Mouse (Mus musculus): ENCODE measurements around the gene Gm13088. TPM values are rescaled to one million over a fixed set of nuclear protein-coding genes. Genes with fewer than 3 reads are reported as not detected.
"Not testable (repeated sequence)": the region's sequence is repeated elsewhere in the genome, so short reads cannot be mapped to it uniquely, and the experiment has no call there.

Gene Gm13088
- not detected for total RNA-seq (2021)
- long read RNA-seq, experiment 1, result 0 reads
- long read RNA-seq, experiment 2, result 0 reads

GRCm38 (mm10) chr4:143657146-143657545 lies at the start of gene Gm13088:
TSS of gene Gm13088 (minus strand) at chr4:143657246.
- DNase-seq; intact Hi-C loops (cut with DNase I): not testable (repeated sequence)

GRCm38 (mm10) chr4:143702611-143703010 lies 45.6 kb upstream of the Gm13088 start, which contains the start of gene Gm13089:
TSS of gene Gm13089 (minus strand) at chr4:143702711.
- DNase-seq, result no peak
- intact Hi-C loops (cut with DNase I), result no loop called here

DNA sequence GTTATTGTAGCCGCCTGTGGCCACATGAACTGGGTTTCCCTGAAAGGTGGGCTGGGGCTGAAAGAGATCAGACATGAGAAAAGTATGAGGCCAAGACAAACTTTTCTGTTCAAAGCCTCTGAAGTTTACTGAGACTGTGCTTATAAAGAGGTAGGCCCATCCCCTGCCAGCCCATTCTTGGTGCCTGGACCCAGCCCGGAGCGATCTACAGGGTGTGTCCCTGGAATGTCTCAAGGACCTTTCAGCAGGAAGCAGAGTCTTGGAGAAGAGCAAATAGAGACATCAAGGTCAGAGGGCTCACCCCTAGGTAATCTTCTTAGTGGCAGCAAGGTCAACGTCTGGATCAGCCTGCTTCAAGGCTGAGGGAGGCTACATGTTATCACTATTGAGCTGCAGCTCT lies 38.9 kb downstream of the Gm13088 start:
- DNase-seq; intact Hi-C loops (cut with DNase I): not testable (repeated sequence)

DNA sequence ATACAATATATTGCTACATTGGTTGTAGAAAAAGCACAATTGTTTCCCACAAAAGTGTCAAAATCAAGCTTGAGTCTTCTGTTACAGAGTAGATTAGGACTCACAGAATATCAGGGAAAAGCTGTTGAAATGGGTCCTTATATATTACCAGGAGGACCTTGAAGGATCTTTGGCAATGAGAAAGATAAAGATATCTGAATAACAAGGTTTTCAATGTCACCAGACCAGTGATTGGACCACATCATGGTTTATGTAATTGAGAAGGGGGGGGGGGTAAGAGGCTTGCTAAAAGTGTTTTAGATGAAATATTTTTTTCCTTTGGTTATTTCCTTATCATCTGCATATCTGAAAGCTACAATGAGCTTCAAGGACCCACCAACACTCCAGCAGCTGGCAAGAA lies 42.3 kb downstream of the Gm13088 start, which contains the start of gene Gm13083:
Gene Gm13083 (plus strand): TSS at position 301 of the 400 bp plus-strand sequence.
- intact Hi-C loops (cut with DNase I); DNase-seq: not testable (repeated sequence)

- intact Hi-C loops (cut with DNase I); DNase-seq: not testable (repeated sequence)
Measured at GRCm38 (mm10) chr4:143611927-143612326, 45.1 kb downstream of the Gm13088 start.

Other genes with a start within 250 kb of the Gm13088 start
- 1 to 10 TPM; 4.6 to 7.6 TPM for gene Pramef8, start 244.8 kb downstream of the Gm13088 start, total RNA-seq (2021)
- gene Oog4, start 206.9 kb downstream of the Gm13088 start, total RNA-seq (2021), result not detected
- not detected for gene Gm13043, start 145.9 kb downstream of the Gm13088 start, total RNA-seq (2021)
- gene Gm13040, start 121.3 kb downstream of the Gm13088 start, total RNA-seq (2021), result not detected
- not detected for gene BC080695, start 105.5 kb downstream of the Gm13088 start, total RNA-seq (2021)
- not detected for gene Gm13057, start 105.5 kb downstream of the Gm13088 start, total RNA-seq (2021)
- not detected for gene Gm13083, start 42.2 kb downstream of the Gm13088 start, total RNA-seq (2021)
- gene Gm13089, start 45.5 kb upstream of the Gm13088 start, total RNA-seq (2021), result not detected
- gene Gm13078, start 62.2 kb upstream of the Gm13088 start, total RNA-seq (2021), result not detected
- not detected for gene Gm13023, start 132.1 kb upstream of the Gm13088 start, total RNA-seq (2021)
- not detected for gene Gm13084, start 158.8 kb upstream of the Gm13088 start, total RNA-seq (2021)
- not detected for gene Gm13103, start 189.3 kb upstream of the Gm13088 start, total RNA-seq (2021)
- gene Pramef6, start 243.1 kb upstream of the Gm13088 start, total RNA-seq (2021), result not detected